Mouse (Mus musculus): Measurements from ENCODE around the gene Cbs.

DNA sequence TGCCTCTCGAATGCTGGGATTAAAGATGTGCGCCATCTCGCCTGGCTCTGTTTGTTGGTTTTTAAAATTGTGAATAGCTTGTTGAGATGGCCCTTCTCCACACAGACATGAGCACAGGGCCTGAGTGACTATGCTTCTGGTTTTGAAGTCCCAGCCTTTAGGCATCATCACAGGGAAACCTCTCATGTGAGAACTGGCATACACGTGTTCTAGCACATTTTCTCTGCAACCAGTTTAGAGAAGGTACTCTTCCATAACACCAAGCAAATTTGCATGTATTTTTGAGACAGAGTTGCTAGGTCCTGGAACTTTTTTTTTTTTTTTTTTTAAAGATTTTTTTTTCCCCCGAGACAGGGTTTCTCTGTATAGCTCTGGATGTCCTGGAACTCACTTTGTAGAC is 19.6 kb upstream of the Cbs start:
- no peak for TF ChIP-seq CTCF (IDR thresholded peaks at IDR 0.05)
- no peak for TF ChIP-seq EP300 (IDR thresholded peaks at IDR 0.05)
